Mouse (Mus musculus) embryonic facial prominence, embryonic 11.5 days (tissue): ENCODE data around the gene Optc. TPM values are rescaled to one million over a fixed set of nuclear protein-coding genes. Genes with fewer than 3 reads are reported as not detected.

Source experiments
- ATAC-seq: fragments of 200-750 bp; cut with Nextera tagmentation; replicated peaks from 2 replicates; pipeline ENCODE4 v1.8.0; 2017; ENCODE audit warnings: low read depth; ENCODE audit not compliant: insufficient number of reproducible peaks, low FRiP score, low TSS enrichment
- DNase-seq: peaks from one replicate; pipeline ENCODE4 v3.0.0-alpha.2; 2015; ENCODE audit warnings: low spot score
- H3K27ac ChIP-seq: fragments of 300-500 bp; sonication (generic); replicated peaks from 2 replicates; pipeline ENCODE4 v1.5.1; 2014; ENCODE audit warnings: mild to moderate bottlenecking, low read depth, low read length, control low read depth
- H3K27me3 ChIP-seq: fragments of 300-500 bp; sonication (generic); 2 replicates; pipeline ENCODE4 v1.6.1; 2014; ENCODE audit warnings: mild to moderate bottlenecking, low read length, moderate library complexity, mixed read lengths; ENCODE audit not compliant: control insufficient read depth, insufficient read depth
- H3K36me3 ChIP-seq: fragments of 300-500 bp; sonication (generic); replicated peaks from 2 replicates; pipeline ENCODE4 v1.6.1; 2014; ENCODE audit warnings: low read depth, mild to moderate bottlenecking, low read length, moderate library complexity, mixed read lengths; ENCODE audit not compliant: control insufficient read depth, insufficient read depth
- H3K4me1 ChIP-seq: fragments of 300-500 bp; sonication (generic); 2 replicates; pipeline ENCODE4 v1.6.1; 2014; ENCODE audit warnings: low read length, mixed read lengths; ENCODE audit not compliant: control insufficient read depth, insufficient read depth
- H3K4me2 ChIP-seq: fragments of 300-500 bp; sonication (generic); 2 replicates; pipeline ENCODE4 v1.6.1; 2014; ENCODE audit warnings: low read depth, mild to moderate bottlenecking, control low read depth, low read length, moderate library complexity
- H3K4me3 ChIP-seq: fragments of 300-500 bp; sonication (generic); 2 replicates; pipeline ENCODE4 v1.5.1; 2014; ENCODE audit warnings: low read depth, low read length, control low read depth
- H3K9ac ChIP-seq: fragments of 300-500 bp; sonication (generic); replicated peaks from 2 replicates; pipeline ENCODE4 v1.6.1; 2014; ENCODE audit warnings: mild to moderate bottlenecking, control low read depth, low read length
- H3K9me3 ChIP-seq: fragments of 300-500 bp; sonication (generic); replicated peaks from 2 replicates; pipeline ENCODE4 v1.6.1; 2016; ENCODE audit warnings: mild to moderate bottlenecking, low read length, inconsistent platforms, mixed read lengths; ENCODE audit not compliant: control insufficient read depth
- WGBS: fragments of 180-500 bp; shearing (Covaris S2); extraction: QIAGEN DNeasy Blood & Tissue Kit; methylation state at CpG from one replicate; pipeline ENCODE4 v1.1.7; 2014; 5-methylcytosine and 5-hydroxymethylcytosine counted together
- polyA plus RNA-seq: library from polyadenylated mRNA; unstranded; fragments of >200 nt; fragmentation: Nextera tagmentation; extraction: Ambion mirVana; gene quantifications from 2 replicates; pipeline ENCODE4 v1.2.1, GENCODE M21; 2014

Optc gene
- polyA plus RNA-seq, 1 experiment from 2014 or later = 0.59 TPM

GRCm38 (mm10) chr1:133873086-133873813, 34.5 kb downstream of the Optc start:
- H3K27ac ChIP-seq = no peak overlapping the region
- H3K9me3 ChIP-seq = no peaks in the 10 kb centered on the region
- H3K9ac ChIP-seq = no peak overlapping the region
- DNase-seq = no peak
- no peak overlapping the region for H3K4me3 ChIP-seq
- H3K36me3 ChIP-seq = no peaks in the 10 kb centered on the region
- H3K4me2 ChIP-seq = no peak overlapping the region
- no peaks in the 10 kb centered on the region for H3K27me3 ChIP-seq
- 83% methylated on average over 6 of the region's 6 CpGs for WGBS
- ATAC-seq = no peak
- H3K4me1 ChIP-seq = no peaks in the 10 kb centered on the region

GRCm38 (mm10) chr1:133871241-133871640, 36.6 kb downstream of the Optc start:
- Histone ChIP-seq H3K4me3 (no peak overlapping the region), H3K27ac (no peak overlapping the region), H3K9ac (no peak overlapping the region), H3K4me2 (no peak overlapping the region), H3K4me1 (no peaks in the 10 kb centered on the region), H3K36me3 (no peaks in the 10 kb centered on the region), H3K9me3 (no peaks in the 10 kb centered on the region), H3K27me3 (no peaks in the 10 kb centered on the region)
- ATAC-seq = no peak
- 87% methylated on average over 10 of the region's 10 CpGs for WGBS
- DNase-seq = no peak

GRCm38 (mm10) chr1:133869221-133869620, 38.6 kb downstream of the Optc start:
- H3K4me1 ChIP-seq = no peaks in the 10 kb centered on the region
- WGBS = 57% methylated on average over 2 of the region's 2 CpGs
- no peak for ATAC-seq

GRCm38 (mm10) chr1:133863257-133863997, 44.4 kb downstream of the Optc start:
- Histone ChIP-seq H3K27me3 (no peaks in the 10 kb centered on the region), H3K9ac (no peak overlapping the region), H3K4me3 (no peak overlapping the region), H3K36me3 (no peaks in the 10 kb centered on the region), H3K4me2 (no peak overlapping the region), H3K9me3 (no peaks in the 10 kb centered on the region), H3K27ac (peak overlapping the region; percentile 48; the same call in 1 of the 2 replicates), H3K4me1 (0 out of 2 replicates have a peak, but pooled peaks cover 2% of the 10 kb centered on the region)
- DNase-seq (peak; percentile 68), ATAC-seq (0 out of 2 replicates have a peak, but pooled peaks have one; percentile 29)
- 18% methylated on average over 10 of the region's 10 CpGs for WGBS

More at GRCm38 (mm10) chr1:133869221-133869620, 38.6 kb downstream of the Optc start:
- DNase-seq = no peak
- no peak overlapping the region for H3K4me3 ChIP-seq
- H3K9me3 ChIP-seq = no peaks in the 10 kb centered on the region
- no peak overlapping the region for H3K27ac ChIP-seq
- H3K4me2 ChIP-seq = no peak overlapping the region
- no peak overlapping the region for H3K9ac ChIP-seq
- no peaks in the 10 kb centered on the region for H3K36me3 ChIP-seq
- no peaks in the 10 kb centered on the region for H3K27me3 ChIP-seq

- Histone ChIP-seq H3K27ac (no peak overlapping the region), H3K27me3 (no peaks in the 10 kb centered on the region), H3K4me1 (0 out of 2 replicates have a peak, but pooled peaks cover 2% of the 10 kb centered on the region), H3K9me3 (no peaks in the 10 kb centered on the region), H3K4me2 (no peak overlapping the region), H3K9ac (no peak overlapping the region), H3K4me3 (no peak overlapping the region), H3K36me3 (no peaks in the 10 kb centered on the region)
- WGBS = 71% methylated on average over 5 of the region's 5 CpGs
- DNase-seq (no peak), ATAC-seq (no peak)
These were observed 46.8 kb downstream of the Optc start for GRCm38 (mm10) chr1:133861028-133861427.

- Histone ChIP-seq H3K27ac (no peak overlapping the region), H3K4me2 (no peak overlapping the region), H3K9ac (no peak overlapping the region), H3K4me1 (0 out of 2 replicates have a peak, but pooled peaks cover 2% of the 10 kb centered on the region), H3K4me3 (no peak overlapping the region), H3K27me3 (no peaks in the 10 kb centered on the region), H3K36me3 (no peaks in the 10 kb centered on the region), H3K9me3 (no peaks in the 10 kb centered on the region)
- ATAC-seq (no peak; the same call in 1 of the 2 replicates), DNase-seq (no peak)
- 73% methylated on average over 20 of the region's 20 CpGs for WGBS
These were observed 47.7 kb downstream of the Optc start for GRCm38 (mm10) chr1:133859821-133860711.

GRCm38 (mm10) chr1:133859257-133859656, 48.5 kb downstream of the Optc start:
- Histone ChIP-seq H3K4me1 (0 out of 2 replicates have a peak, but pooled peaks cover 2% of the 10 kb centered on the region), H3K4me3 (no peak overlapping the region), H3K27me3 (no peaks in the 10 kb centered on the region), H3K9ac (no peak overlapping the region), H3K27ac (no peak overlapping the region), H3K4me2 (no peak overlapping the region), H3K36me3 (no peaks in the 10 kb centered on the region), H3K9me3 (no peaks in the 10 kb centered on the region)
- ATAC-seq (no peak), DNase-seq (no peak)
- WGBS = 78% methylated on average over 6 of the region's 6 CpGs
